In the genomic region with DNA sequence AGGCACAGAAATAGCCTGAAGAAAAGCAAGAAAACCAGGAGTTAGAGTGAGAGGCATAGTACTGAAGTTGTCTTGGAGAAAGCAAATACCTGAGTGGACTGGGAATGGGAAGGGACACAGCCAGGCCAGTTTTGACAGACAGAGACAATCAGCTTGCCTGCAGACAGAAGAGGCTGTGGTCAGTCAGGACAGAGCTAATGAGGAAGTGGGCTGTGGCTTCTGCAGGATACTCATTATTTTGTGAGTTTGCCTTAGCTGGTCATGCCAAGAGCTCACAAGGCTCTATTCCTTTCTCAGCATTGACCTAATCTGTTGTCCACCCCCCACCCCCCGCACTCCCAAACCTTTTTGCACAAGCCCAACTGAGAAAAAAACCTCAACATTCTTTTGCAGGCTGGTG, we compare ENCODE assay signal across 19 mouse cellular contexts. TPM values are rescaled to one million over a fixed set of nuclear protein-coding genes. Genes with fewer than 3 reads are reported as not detected.
DNase-seq lines count a peak whose midpoint lies in the region; ATAC-seq and TF ChIP-seq lines count a peak whose summit lies in the region.
"Had no signal": no experiment of that assay in that cellular context is flagged by ENCODE, and none has a peak within 500 bp of the region (broad histone marks: within the 10 kb centered on the region; RNA-seq: fewer than 3 reads in every experiment).

No protein-coding gene starts in this region.

- TF ChIP-seq CTCF in liver, adult 2 months (IDR thresholded peaks at IDR 0.05; ENCODE audit: low read depth, low read length): no peak

- H3K4me3 ChIP-seq in liver, adult 2 months (ENCODE audit: insufficient read depth, low read depth, low read length): no peak overlapping the region
- H3K4me3 ChIP-seq in liver, embryonic 11.5 days (ENCODE audit: low read depth, low read length): no peak overlapping the region
- H3K4me3 ChIP-seq: heart, embryonic 15.5 days; layer of hippocampus, adult 2 months; lung, embryonic 15.5 days; midbrain, embryonic 13.5 days; neural tube, embryonic 12.5 days had no signal

- H3K9ac ChIP-seq in liver, adult 2 months (ENCODE audit: low read depth, low read length): no peak overlapping the region
- no peak overlapping the region for H3K9ac ChIP-seq in liver, embryonic 11.5 days (ENCODE audit: low read depth, low read length)
- H3K9ac ChIP-seq: heart, embryonic 15.5 days; hindbrain, embryonic 14.5 days; lung, embryonic 15.5 days; midbrain, embryonic 13.5 days; neural tube, embryonic 12.5 days had no signal

- no peaks in the 10 kb centered on the region for H3K9me3 ChIP-seq in liver, embryonic 11.5 days (ENCODE audit: control insufficient read depth, low read length)
- H3K9me3 ChIP-seq: heart, embryonic 15.5 days; lung, embryonic 15.5 days; midbrain, embryonic 13.5 days; neural tube, embryonic 12.5 days had no signal

- no peak overlapping the region for H3K27ac ChIP-seq in liver, adult 2 months (replicated peaks; ENCODE audit: insufficient read depth, low read depth, low read length)
- H3K27ac ChIP-seq in liver, embryonic 11.5 days (ENCODE audit: low read depth, low read length): peak overlapping the region; percentile 11; the same call in 1 of the 2 replicates
- H3K27ac ChIP-seq: heart, embryonic 15.5 days; hindbrain, embryonic 14.5 days; layer of hippocampus, adult 2 months; lung, embryonic 15.5 days; midbrain, embryonic 13.5 days; neural tube, embryonic 12.5 days had no signal

- H3K36me3 ChIP-seq in liver, adult 2 months (ENCODE audit: control insufficient read depth, insufficient read depth, low read length): no peaks in the 10 kb centered on the region
- H3K36me3 ChIP-seq in liver, embryonic 11.5 days (ENCODE audit: control insufficient read depth, insufficient read depth, low read length): no peaks in the 10 kb centered on the region
- H3K36me3 ChIP-seq: heart, embryonic 15.5 days; lung, embryonic 15.5 days; midbrain, embryonic 13.5 days; neural tube, embryonic 12.5 days had no signal

- no peaks in the 10 kb centered on the region for H3K79me2 ChIP-seq in liver, adult 2 months (ENCODE audit: control insufficient read depth, insufficient read depth, low read length)

- WGBS in liver, adult 2 months: 100% methylated on average over 1 of the region's 1 CpGs
- WGBS in liver, embryonic 11.5 days: 32% methylated on average over 1 of the region's 1 CpGs

- TF ChIP-seq POLR2A in liver, adult 2 months (IDR thresholded peaks at IDR 0.05; ENCODE audit: extremely low read depth, insufficient read depth, low read length): no peak

- DNase-seq in liver, adult 2 months (ENCODE audit: extremely low read depth, low read depth, low spot score): peak; percentile 23
- DNase-seq in liver (no peak), MN1 (ENCODE audit: low spot score) (peak; percentile 8)
- no peak for DNase-seq in liver, embryonic 11.5 days (ENCODE audit: low spot score)
- no peak for DNase-seq in right cerebral cortex, adult 18-20 months
- no peak for DNase-seq in thymus, postnatal 10 days (ENCODE audit: low spot score in 2 of 2)
- DNase-seq: cerebellum, adult 9-10 months; gastrocnemius, postnatal 36 days; kidney, adult 9 months had no signal

- 0 out of 2 replicates have a peak, but pooled peaks cover 2% of the 10 kb centered on the region for H3K4me1 ChIP-seq in liver, adult 2 months (ENCODE audit: control insufficient read depth, insufficient read depth, low read length)
- H3K4me1 ChIP-seq in liver, embryonic 11.5 days (replicated peaks; ENCODE audit: control insufficient read depth, insufficient read depth, low read length): peaks cover 3% of the 10 kb centered on the region
- H3K4me1 ChIP-seq: heart, embryonic 15.5 days; lung, embryonic 15.5 days; midbrain, embryonic 13.5 days; neural tube, embryonic 12.5 days had no signal

- 0 out of 2 replicates have a peak, but pooled peaks have one; percentile 25 for ATAC-seq in liver, embryonic 11.5 days (replicated peaks; ENCODE audit: low FRiP score)
- ATAC-seq in megakaryocyte progenitor cell, adult 5-6 weeks (replicated peaks; ENCODE audit: poor library complexity): peak; percentile 49
- ATAC-seq: midbrain, embryonic 13.5 days; Patski had no signal

- peak overlapping the region; percentile 7; the same call in 1 of the 2 replicates for H3K4me2 ChIP-seq in liver, embryonic 11.5 days
- H3K4me2 ChIP-seq: heart, embryonic 15.5 days; hindbrain, embryonic 14.5 days; lung, embryonic 15.5 days; midbrain, embryonic 13.5 days; neural tube, embryonic 12.5 days had no signal

- H3K27me3 ChIP-seq in liver, adult 2 months (ENCODE audit: control insufficient read depth, insufficient read depth, low read length): no peaks in the 10 kb centered on the region
- 0 out of 2 replicates have a peak, but pooled peaks cover 2% of the 10 kb centered on the region for H3K27me3 ChIP-seq in liver, embryonic 11.5 days (replicated peaks; ENCODE audit: control insufficient read depth, insufficient read depth, low read length)
- H3K27me3 ChIP-seq: heart, embryonic 15.5 days; lung, embryonic 15.5 days; midbrain, embryonic 13.5 days; neural tube, embryonic 12.5 days; Patski had no signal

RNA-seq across cellular contexts. Expression of a gene that starts 2.2 kb away (rescaled TPM):
- total RNA-seq in liver, adult 2 months (2014; rRNA removed): 0.40 and 0.46 TPM in 2 replicates
- 0.17 TPM in 1 of 2 replicates, not detected in the other for polyA plus RNA-seq in liver, adult 2 months (2012; rRNA removed)
- 0.63 and 0.82 TPM in 2 replicates for polyA plus RNA-seq in liver, embryonic 11.5 days (2014; fragmentation: Nextera tagmentation; extraction: Ambion mirVana)
- 5.0 and 6.5 TPM in 2 replicates for total RNA-seq in megakaryocyte progenitor cell, adult 5-6 weeks (2015)
- total RNA-seq in megakaryocyte progenitor cell, adult 5-6 weeks (2017): 6.1 and 9.8 TPM in 2 replicates
- total RNA-seq: gastrocnemius, postnatal 36 days; layer of hippocampus, adult 2 months; left cerebral cortex, postnatal 14 days had no signal
- polyA plus RNA-seq: hindbrain, embryonic 14.5 days; midbrain, embryonic 13.5 days; neural tube, embryonic 12.5 days; Patski had no signal

RNA-seq across cellular contexts. Expression of a gene that starts 26.1 kb away (rescaled TPM):
- not detected in 2 replicates for total RNA-seq in liver, adult 2 months (2014; rRNA removed)
- polyA plus RNA-seq in liver, adult 2 months (2012; rRNA removed): not detected in 2 replicates
- not detected in 2 replicates for polyA plus RNA-seq in liver, embryonic 11.5 days (2014; fragmentation: Nextera tagmentation; extraction: Ambion mirVana)
- not detected in 2 replicates for total RNA-seq in megakaryocyte progenitor cell, adult 5-6 weeks (2015)
- not detected in 2 replicates for total RNA-seq in megakaryocyte progenitor cell, adult 5-6 weeks (2017)
- total RNA-seq: gastrocnemius, postnatal 36 days; layer of hippocampus, adult 2 months; left cerebral cortex, postnatal 14 days had no signal
- polyA plus RNA-seq: CD4-positive, CD25-positive, alpha-beta regulatory T cell, adult 4 months; heart, embryonic 15.5 days; hindbrain, embryonic 14.5 days; lung, embryonic 15.5 days; midbrain, embryonic 13.5 days; neural tube, embryonic 12.5 days had no signal

RNA-seq across cellular contexts. Expression of a gene that starts 46.0 kb away (rescaled TPM):
- total RNA-seq in liver, adult 2 months (2014; rRNA removed): 1.7 and 1.8 TPM in 2 replicates
- 0.60 and 1.0 TPM in 2 replicates for polyA plus RNA-seq in liver, adult 2 months (2012; rRNA removed)
- polyA plus RNA-seq in liver, embryonic 11.5 days (2014; fragmentation: Nextera tagmentation; extraction: Ambion mirVana): 0.12 and 0.30 TPM in 2 replicates
- total RNA-seq in megakaryocyte progenitor cell, adult 5-6 weeks (2015): 18.9 and 20.7 TPM in 2 replicates
- total RNA-seq in megakaryocyte progenitor cell, adult 5-6 weeks (2017): 29.4 and 30.0 TPM in 2 replicates
- total RNA-seq: layer of hippocampus, adult 2 months; left cerebral cortex, postnatal 14 days had no signal
- polyA plus RNA-seq: hindbrain, embryonic 14.5 days; midbrain, embryonic 13.5 days; neural tube, embryonic 12.5 days; Patski had no signal

RNA-seq across cellular contexts. Expression of a gene that starts 57.9 kb away (rescaled TPM):
- 3.4 and 5.5 TPM in 2 replicates for total RNA-seq in liver, adult 2 months (2014; rRNA removed)
- polyA plus RNA-seq in liver, adult 2 months (2012; rRNA removed): 3.2 and 4.6 TPM in 2 replicates
- polyA plus RNA-seq in liver, embryonic 11.5 days (2014; fragmentation: Nextera tagmentation; extraction: Ambion mirVana): 7.8 and 8.3 TPM in 2 replicates
- 5.1 and 5.8 TPM in 2 replicates for total RNA-seq in megakaryocyte progenitor cell, adult 5-6 weeks (2015)
- total RNA-seq in megakaryocyte progenitor cell, adult 5-6 weeks (2017): 9.1 and 10.8 TPM in 2 replicates

Comparison
In these comparisons a context has a peak if more than half of its experiments do, and no peak if none do; other contexts are left out.
1. DNase-seq: peak in liver, adult 2 months (single experiment) and MN1 (single experiment); none in liver (single experiment), liver, embryonic 11.5 days (single experiment), right cerebral cortex, adult 18-20 months (single experiment) and thymus, postnatal 10 days (0 of 2).